Mouse (Mus musculus): ENCODE data around the gene Rassf2. TPM values are rescaled to one million over a fixed set of nuclear protein-coding genes. Genes with fewer than 3 reads are reported as not detected.

Rassf2 gene
- polyA plus RNA-seq, 1 experiment from 2014 or later: 9.9 TPM

Other genes with a start within 250 kb of the Rassf2 start
- not detected in 2 replicates for gene Erv3, start 170.5 kb downstream of the Rassf2 start, polyA plus RNA-seq (2014; fragmentation: Nextera tagmentation; extraction: Ambion mirVana)
- gene Prnp, start 120.3 kb downstream of the Rassf2 start, polyA plus RNA-seq (2014; fragmentation: Nextera tagmentation; extraction: Ambion mirVana): 23.1 and 23.9 TPM in 2 replicates
- not detected in 2 replicates for gene Prn, start 120.3 kb downstream of the Rassf2 start, polyA plus RNA-seq (2014; fragmentation: Nextera tagmentation; extraction: Ambion mirVana)
- gene Prnd, start 79.4 kb downstream of the Rassf2 start, polyA plus RNA-seq (2014; fragmentation: Nextera tagmentation; extraction: Ambion mirVana): 17.6 and 17.9 TPM in 2 replicates
- gene Slc23a2, start 114.8 kb upstream of the Rassf2 start, polyA plus RNA-seq (2014; fragmentation: Nextera tagmentation; extraction: Ambion mirVana): 12.0 and 18.0 TPM in 2 replicates
- 42.9 and 47.3 TPM in 2 replicates for gene Tmem230, start 217.5 kb upstream of the Rassf2 start, polyA plus RNA-seq (2014; fragmentation: Nextera tagmentation; extraction: Ambion mirVana)
- 339 and 383 TPM in 2 replicates for gene Pcna, start 223.1 kb upstream of the Rassf2 start, polyA plus RNA-seq (2014; fragmentation: Nextera tagmentation; extraction: Ambion mirVana)
- 24.4 and 27.3 TPM in 2 replicates for gene Cds2, start 232.9 kb upstream of the Rassf2 start, polyA plus RNA-seq (2014; fragmentation: Nextera tagmentation; extraction: Ambion mirVana)